Mouse (Mus musculus): ENCODE measurements at regions not wholly inside any gene's neighbourhood (a gene's known extent, or its start where the extent isn't known, plus 50 kb on each side); places are given as distances from the start of the nearest gene placed in this dataset.

- TF ChIP-seq POLR2A (IDR thresholded peaks at IDR 0.05; ENCODE audit: insufficient read depth, low read depth, low read length): no peak
- TF ChIP-seq CTCF (IDR thresholded peaks at IDR 0.05; ENCODE audit: insufficient read depth, low read depth, low read length): no peak
Observed at GRCm38 (mm10) chr12:82086441-82086840, 82.7 kb upstream of the Sipa1l1 start.
